Mouse (Mus musculus) spleen, postnatal 14 days (tissue): ENCODE measurements around the gene Nup188.

Experiments
- DNase-seq, 2 experiments: peaks; one replicate each; pipeline ENCODE4 v3.0.0; 2021 to 2022; ENCODE audit warnings: low spot score in 2 of 2

Gene Nup188

GRCm38 (mm10) chr2:30286192-30287026, at the start of gene Nup188, which contains the start of gene Dolk:
Gene Nup188, plus strand, starts transcription at chr2:30286397.
Gene Dolk, minus strand, starts transcription at chr2:30286334.
- peak; percentile 96 to 98 for DNase-seq

DNA sequence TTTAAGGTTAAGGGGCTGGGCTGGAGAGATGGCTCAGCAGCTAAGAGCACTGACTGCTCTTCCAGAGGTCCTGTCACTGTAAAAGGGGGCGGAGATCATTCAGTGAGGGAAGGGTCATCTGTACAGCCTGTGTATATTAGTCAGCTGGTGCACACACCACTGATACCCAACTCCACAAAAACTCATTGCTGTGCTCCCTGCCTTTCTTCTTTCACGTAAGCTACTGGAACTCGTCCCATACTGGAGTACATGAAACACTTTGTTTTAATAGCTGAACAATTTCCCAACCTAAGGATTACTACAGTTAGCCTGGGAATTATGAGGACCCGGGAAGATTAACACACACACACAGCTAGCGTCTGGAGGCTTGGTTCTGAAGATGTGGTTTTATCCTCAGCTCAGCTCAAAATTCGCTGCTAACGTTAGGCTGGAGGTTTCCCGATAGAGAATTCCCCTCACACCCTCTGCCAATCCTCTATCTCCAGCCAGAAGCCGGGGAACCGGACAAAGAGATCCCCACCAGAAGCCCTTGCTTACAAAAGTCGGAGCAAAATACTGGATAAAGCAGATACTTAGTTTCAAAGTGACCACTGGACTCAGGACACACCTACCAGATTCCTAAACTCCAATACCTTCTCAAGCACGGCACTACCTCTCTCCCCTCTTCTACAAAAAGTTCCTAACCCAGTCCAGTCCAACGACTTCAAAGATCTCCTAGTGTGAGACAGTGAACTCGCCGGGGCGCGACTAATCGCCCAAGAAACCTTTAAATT, 49.6 kb upstream of the Nup188 start:
- DNase-seq, result no peak

DNA sequence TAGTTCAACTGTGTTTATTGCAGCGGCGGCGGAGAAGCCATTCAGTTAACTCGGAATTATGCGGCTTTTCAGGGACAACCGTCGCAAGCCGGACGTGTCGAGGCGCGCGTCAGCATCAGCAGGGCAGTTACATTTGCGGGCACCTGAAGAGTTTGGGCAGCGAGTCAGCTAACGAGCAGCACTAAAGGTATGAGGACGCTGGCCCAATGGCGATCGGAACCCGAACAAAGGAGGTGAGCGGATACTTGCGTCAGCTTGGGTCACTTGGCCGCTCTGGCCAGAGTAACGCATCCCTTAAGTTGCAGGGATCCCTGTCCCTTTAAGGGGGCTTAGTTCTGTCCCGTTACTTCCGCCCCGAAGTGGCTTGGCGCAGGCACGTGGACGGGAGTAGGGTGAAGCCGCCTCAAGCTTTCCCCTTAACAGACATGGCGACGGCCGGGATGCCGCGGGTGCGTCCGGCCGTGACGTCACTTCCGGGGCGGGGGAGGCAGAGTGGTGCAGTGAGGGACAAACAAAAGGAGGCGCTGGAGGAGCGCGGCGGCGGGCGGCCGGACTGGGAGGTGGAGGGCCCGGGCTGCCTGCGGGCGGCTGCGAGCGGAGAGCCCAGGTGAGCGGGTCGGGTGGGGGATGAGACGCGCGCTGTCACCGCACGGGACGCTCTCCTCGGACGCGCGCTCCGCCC, 48.9 kb upstream of the Nup188 start, which contains the start of gene Lrrc8a:
Lrrc8a (plus strand) TSS at position 517 of the 682 bp plus-strand sequence.
- peak; percentile 99 to 100 for DNase-seq

DNA sequence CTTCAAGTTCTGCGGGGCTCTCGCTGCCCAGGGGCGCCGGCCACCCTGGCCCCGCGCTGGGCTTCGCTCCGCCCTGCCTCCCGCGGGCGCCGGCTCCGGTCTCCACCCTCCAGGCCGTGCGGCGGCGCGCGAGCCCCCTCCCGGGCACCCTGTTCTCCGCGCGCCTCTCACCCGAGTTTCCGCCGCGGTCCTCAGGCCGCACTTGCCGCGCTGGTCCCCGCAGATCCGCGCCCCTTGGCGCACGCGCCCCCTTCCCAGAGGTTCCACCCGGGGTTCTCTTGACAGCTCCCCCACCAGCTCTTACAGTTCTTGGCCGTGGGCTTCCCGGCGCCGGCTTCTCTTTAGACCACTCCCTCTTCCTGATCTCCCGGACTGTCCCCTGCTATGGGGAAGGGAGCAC, 48.3 kb upstream of the Nup188 start:
- peak; percentile 50 to 57 for DNase-seq

DNA sequence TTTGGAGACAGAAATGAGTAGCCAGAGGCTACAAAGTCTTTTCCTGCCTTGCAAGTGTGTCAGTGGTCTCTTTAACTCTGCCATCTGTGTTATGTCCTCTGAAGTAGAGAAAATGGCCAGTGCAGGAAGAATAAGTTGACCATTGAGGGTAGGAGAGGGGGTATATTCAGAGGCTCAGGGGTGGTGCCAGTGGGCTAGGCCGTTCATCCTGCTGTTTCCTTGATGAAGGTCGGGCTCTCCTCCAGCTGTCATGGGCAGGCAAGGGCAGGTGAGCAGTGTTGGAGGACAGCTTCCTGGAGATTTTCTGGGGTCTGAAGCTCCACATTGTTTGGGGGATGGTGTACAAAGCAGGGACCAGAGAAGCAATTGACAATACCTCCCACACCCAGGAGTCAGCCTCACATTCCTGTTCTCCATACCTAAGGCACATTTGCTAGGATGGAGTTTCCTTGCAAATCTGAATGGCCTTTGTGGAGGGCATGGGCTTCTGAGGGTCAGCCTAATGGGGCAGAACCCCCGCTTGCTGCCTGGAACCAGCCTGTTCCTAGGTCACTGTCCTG, 47.2 kb upstream of the Nup188 start:
- no peak for DNase-seq

DNA sequence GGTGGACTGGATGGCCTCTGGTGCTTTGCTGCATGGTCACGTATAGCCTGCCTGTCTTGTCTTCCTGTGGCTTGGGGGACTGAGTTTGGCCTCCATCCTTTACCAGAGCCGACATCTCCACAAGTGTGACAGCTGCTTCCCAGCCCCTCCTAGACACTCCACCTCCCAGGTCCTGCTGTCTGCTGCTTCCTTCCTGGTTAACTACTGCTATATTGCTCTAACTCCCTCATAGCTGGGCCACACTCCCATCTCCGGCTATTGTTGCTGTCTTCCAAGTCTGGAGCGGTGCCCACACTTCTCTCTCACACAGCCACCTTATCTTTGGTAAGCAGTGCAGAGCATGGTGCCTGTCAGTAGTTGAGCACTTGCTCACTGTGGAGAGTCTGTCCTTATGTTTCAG, 46.4 kb upstream of the Nup188 start:
- DNase-seq, result peak in 1 of 2 experiments; percentile 28

GRCm38 (mm10) chr2:30240267-30240666, 45.9 kb upstream of the Nup188 start, which contains the start of gene Gm28035:
Gene Gm28035, plus strand, starts transcription at chr2:30240567.
- no peak for DNase-seq

DNA sequence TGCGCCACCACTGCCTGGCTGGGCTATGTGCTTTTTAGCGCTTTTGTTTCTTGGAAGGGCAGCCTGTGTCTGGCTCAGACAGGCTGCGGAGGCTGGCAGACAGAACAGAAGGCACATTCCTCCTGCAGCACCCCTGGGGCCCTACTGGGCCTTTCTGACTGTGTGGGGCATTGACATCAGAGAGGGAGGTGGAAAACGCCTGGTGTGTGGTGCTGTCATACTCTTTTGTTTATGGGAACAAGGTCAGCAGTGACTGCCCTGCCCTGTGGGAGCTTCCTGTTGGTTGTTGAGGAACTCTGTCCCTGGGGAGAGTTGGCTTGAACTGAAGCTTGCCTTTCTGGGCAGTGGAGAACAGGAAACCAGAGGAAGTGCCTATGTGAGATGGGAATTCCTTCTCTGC, 43.7 kb upstream of the Nup188 start:
- no peak for DNase-seq

DNA sequence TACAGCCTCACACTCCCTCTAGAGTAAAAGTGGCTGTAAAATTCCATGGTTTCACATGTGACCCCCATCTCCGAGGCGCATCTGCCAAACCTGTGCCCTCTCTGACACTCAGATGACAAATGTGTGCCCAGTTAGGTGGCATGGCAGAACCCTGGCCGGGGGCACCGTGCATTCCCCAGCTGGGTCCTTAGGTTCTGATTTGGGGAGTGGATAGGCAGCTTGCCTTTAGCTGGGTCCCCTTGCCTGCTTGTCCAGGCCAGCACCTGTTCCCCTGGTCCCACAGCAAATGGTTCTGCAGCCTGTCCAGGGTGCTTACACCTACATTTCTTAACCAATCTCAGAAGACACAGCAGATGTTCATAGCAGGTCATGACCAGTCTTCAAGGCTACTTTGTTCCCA, 42.8 kb upstream of the Nup188 start:
- no peak for DNase-seq

DNA sequence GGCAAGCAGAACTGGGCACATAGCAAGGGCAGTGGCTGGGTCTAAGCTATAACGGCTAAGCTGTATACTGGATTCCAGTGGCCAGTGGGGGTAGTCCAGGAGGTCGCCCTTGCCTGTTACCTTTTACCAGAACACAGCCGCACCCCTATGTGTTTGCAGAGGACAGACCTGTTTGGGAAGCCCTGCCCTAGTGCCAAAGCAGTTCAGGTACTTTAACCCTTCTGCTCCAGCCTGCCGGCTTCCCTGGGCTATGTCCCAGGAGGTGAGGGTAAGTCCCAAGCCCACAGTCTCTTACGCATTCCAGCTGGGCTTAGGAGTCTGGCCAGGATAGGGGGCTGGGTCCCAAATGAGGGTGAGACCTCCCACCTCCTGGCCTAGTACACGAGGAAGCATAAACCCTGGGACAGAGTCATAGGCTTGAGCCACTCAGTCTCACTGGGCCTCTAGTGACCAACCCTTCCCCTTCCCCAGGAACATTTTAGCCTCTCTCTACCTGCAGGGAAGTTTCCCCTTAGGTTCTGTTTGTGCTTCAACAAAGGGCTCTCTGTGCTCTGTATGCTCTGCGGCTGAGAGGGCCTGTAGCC, 41.5 kb upstream of the Nup188 start:
- no peak for DNase-seq

GRCm38 (mm10) chr2:30247036-30247435, 39.2 kb upstream of the Nup188 start:
- no peak for DNase-seq

DNA sequence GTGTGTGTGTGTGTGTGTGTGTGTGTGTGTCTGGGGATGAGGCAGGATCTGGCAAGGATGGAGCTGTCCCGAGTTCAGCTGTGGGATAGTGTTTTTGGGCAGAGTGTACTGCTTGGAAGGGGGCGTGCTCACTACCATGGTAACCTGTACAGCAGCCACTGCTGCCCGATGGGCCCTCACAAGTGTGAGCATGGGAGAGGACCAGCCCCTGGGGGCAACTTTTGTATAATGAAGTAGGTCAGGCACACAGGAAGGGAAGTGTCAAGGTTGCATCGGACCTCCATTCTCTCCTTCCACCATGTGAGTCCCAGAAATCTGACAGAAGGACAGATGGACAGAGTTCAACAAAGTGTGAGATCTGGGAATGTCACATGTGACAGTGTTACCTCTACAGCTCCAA, 38.5 kb upstream of the Nup188 start:
- DNase-seq, result no peak

DNA sequence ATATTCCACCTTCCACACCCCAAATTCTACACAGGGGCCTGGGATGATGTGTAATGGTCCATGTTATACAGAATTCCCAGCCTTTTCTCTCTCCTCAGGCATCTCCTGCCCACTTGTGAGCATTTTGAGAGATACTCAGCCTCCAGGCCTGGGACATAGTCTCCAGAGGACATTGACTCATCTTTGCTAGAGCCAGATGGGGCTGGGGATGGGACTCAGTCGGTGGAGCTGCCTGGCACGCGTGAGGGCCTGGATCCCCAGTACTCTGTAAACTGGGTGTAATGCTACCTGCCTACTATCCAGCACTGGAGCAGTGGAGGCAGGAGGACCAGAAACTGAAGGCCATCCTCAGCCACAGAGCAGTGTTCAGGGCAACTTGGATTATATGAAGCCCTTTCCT, 37.0 kb upstream of the Nup188 start:
- no peak for DNase-seq

DNA sequence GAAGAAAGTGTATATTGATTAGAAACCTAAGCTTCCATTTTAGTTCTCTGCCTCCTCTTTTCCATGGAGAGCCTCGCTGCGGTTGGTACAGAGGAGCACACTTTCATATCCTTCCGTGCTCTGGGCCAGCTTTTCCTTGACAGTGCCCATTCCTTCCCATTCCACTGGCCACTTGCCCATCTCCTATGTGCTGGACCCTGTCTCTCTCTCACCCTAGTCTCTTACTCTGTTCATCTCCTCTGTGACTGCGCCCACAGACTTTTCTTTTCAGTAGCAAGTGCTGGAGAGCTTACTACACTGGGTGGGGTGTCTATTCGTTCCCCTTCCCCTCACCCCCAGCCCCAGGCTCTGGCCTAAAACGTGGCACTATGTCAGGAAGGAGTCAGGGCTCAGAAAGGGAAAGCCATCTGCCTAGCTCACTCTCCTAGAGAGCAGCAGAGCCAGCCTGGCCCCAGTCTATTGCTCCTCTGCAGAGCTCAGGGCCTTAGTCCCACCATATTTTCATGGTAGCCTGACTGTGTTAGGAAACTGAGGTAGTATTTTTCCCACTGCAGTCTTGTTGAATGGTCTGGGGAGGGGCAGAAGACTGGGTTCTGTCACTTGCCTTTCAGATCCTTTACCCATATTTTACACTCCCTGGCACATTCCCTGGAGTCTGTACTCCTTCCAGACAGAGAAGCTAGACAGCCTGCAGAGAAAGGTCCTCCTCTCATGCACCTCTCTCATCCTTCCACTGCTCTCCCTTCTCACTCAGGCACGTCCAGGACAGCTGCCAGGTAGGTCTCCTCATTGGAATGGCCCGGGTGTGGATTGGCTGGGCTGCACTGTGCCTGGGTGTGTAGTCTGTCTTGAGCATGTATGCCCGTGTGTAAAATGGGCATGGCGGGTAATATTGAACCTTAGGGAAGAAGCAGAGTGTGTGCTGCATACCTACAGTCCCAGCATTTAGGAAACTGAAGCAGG, 35.8 kb upstream of the Nup188 start:
- DNase-seq, result no peak

GRCm38 (mm10) chr2:30251417-30252104, 34.6 kb upstream of the Nup188 start:
- peak; percentile 44 to 50 for DNase-seq

DNA sequence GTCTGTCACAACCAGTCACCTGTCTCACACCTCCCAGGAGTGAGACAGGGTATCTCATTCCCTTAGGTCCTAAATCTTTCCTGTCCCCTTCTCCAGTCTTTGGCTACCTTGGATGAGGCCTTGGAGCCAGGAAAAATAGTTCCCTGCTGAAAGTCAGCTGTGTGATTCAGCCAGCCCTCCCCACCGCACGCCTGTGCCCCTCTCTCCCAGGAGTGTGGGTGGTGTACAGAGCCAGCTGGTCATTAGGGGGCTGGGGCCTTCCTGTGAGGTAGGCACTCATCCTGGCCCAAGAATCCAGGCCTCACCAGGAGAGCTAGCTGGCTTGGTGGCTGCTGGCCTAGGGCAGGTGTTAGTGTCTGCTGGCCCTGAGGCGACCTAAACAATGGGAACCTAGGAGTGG, 33.7 kb upstream of the Nup188 start:
- DNase-seq, result no peak

GRCm38 (mm10) chr2:30253809-30254208, 32.4 kb upstream of the Nup188 start:
- DNase-seq, result no peak

GRCm38 (mm10) chr2:30255631-30256395, 30.4 kb upstream of the Nup188 start:
- DNase-seq, result no peak
